In the genomic region with DNA sequence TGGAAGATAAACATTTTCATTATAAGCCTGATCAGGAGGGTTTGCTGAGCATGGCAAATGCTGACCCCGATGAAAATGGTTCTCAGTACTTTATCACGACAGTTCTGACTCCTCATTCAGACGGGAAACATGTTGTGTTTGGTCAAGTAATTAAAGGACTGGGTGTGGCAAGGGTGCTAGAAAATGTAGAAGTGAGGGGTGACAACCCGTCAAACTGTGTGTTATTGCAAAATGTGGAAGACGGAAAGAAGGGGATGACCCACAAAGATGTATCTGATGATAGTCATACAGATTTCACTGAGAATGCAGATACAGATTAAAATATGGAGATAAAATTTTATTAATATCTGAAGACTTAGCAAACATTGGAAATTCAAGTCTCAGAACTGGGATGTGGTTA, we compare ENCODE assay signal across 19 mouse cellular contexts.
DNase-seq lines count a peak whose midpoint lies in the region; ATAC-seq lines count a peak whose summit lies in the region.
"Had no signal": no experiment of that assay in that cellular context is flagged by ENCODE, and none has a peak within 500 bp of the region (broad histone marks: within the 10 kb centered on the region; RNA-seq: fewer than 3 reads in every experiment).

No protein-coding gene starts in this region.

- no peak overlapping the region for H3K4me3 ChIP-seq in forebrain, embryonic 10.5 days
- H3K4me3 ChIP-seq: embryonic facial prominence, embryonic 13.5 days; embryonic facial prominence, embryonic 15.5 days; erythroblast, embryonic 14.5 days; forebrain, embryonic 13.5 days; forebrain, embryonic 15.5 days had no signal

- no peaks in the 10 kb centered on the region for H3K9me3 ChIP-seq in forebrain, embryonic 10.5 days
- H3K9me3 ChIP-seq: embryonic facial prominence, embryonic 13.5 days; embryonic facial prominence, embryonic 15.5 days; forebrain, embryonic 13.5 days; forebrain, embryonic 15.5 days had no signal

- no peaks in the 10 kb centered on the region for H3K27me3 ChIP-seq in forebrain, embryonic 10.5 days (ENCODE audit: poor library complexity, severe bottlenecking)
- H3K27me3 ChIP-seq: embryonic facial prominence, embryonic 13.5 days; embryonic facial prominence, embryonic 15.5 days; forebrain, embryonic 13.5 days; forebrain, embryonic 15.5 days had no signal

- peak; percentile 98 for ATAC-seq in granulocyte monocyte progenitor cell, adult 5-6 weeks (replicated peaks; ENCODE audit: poor library complexity, severe bottlenecking)
- peak; percentile 78 for ATAC-seq in megakaryocyte progenitor cell, adult 5-6 weeks (replicated peaks; ENCODE audit: poor library complexity)
- ATAC-seq in inflammation-experienced regulatory T-cells, adult 6 months, result no peak
- ATAC-seq: forebrain, embryonic 13.5 days; forebrain, embryonic 15.5 days had no signal

- DNase-seq in embryo, embryonic 9.5 days (ENCODE audit: extremely low spot score), result no peak
- no peak for DNase-seq in forebrain, embryonic 10.5 days (ENCODE audit: extremely low spot score, low spot score)
- DNase-seq: adrenal gland, adult 2 months; adrenal gland, postnatal 10 days; adrenal gland, postnatal 25 days; cerebellum, adult 11 months; cerebellum, adult 18-20 months; cerebellum, adult 8-10 months; cerebellum, adult 9-11 months; cerebellum, postnatal 14 days; cerebellum, postnatal 36 days had no signal

- no peaks in the 10 kb centered on the region for H3K4me1 ChIP-seq in forebrain, embryonic 10.5 days
- H3K4me1 ChIP-seq: embryonic facial prominence, embryonic 13.5 days; embryonic facial prominence, embryonic 15.5 days; forebrain, embryonic 13.5 days; forebrain, embryonic 15.5 days had no signal

- WGBS in forebrain, embryonic 10.5 days, result 88% methylated on average over 5 of the region's 5 CpGs

- no peaks in the 10 kb centered on the region for H3K36me3 ChIP-seq in forebrain, embryonic 10.5 days (replicated peaks)
- H3K36me3 ChIP-seq: embryonic facial prominence, embryonic 13.5 days; embryonic facial prominence, embryonic 15.5 days; forebrain, embryonic 15.5 days had no signal

- no peak overlapping the region for H3K27ac ChIP-seq in forebrain, embryonic 10.5 days
- H3K27ac ChIP-seq: embryonic facial prominence, embryonic 13.5 days; embryonic facial prominence, embryonic 15.5 days; forebrain, embryonic 13.5 days; forebrain, embryonic 15.5 days had no signal
